Mouse (Mus musculus): ENCODE data around the gene 2200002D01Rik.
"Not testable (repeated sequence)": the region's sequence is repeated elsewhere in the genome, so short reads cannot be mapped to it uniquely, and the experiment has no call there.

Gene 2200002D01Rik

GRCm38 (mm10) chr7:29238019-29238967, 10.0 kb downstream of the 2200002D01Rik start, which contains the start of gene Yif1b:
Gene Yif1b (plus strand): TSS chr7:29238329.
- DNase-seq (ENCODE audit: low spot score in 2 of 2): peak; percentile 93 to 95

- DNase-seq (ENCODE audit: low spot score in 2 of 2): not testable (repeated sequence)
Measured at GRCm38 (mm10) chr7:29237596-29237995, 10.7 kb downstream of the 2200002D01Rik start.

GRCm38 (mm10) chr7:29236593-29236992, 11.7 kb downstream of the 2200002D01Rik start:
- no peak for DNase-seq (ENCODE audit: low spot score in 2 of 2)

GRCm38 (mm10) chr7:29234661-29235060, 13.6 kb downstream of the 2200002D01Rik start:
- DNase-seq (ENCODE audit: low spot score in 2 of 2): no peak

DNA sequence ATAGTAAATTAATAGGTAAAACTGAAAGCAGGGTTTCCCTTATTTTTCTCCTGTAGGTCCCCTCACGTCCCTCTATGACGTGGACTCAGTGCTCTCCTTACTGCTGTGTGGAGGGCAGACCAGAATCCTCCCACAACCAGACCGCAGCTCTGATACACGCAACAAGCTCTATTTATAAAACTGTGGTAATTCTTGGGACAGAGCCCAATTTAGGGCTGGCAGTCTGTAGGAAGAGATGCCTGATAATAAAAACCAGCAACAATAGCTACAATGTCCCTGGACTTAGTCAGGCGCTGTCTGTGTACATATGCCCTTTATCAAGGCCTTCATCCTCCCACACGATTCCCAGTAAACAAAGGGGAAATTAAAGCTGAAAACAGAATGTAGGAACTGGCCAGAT, 14.5 kb downstream of the 2200002D01Rik start:
- DNase-seq (ENCODE audit: low spot score in 2 of 2): no peak

DNA sequence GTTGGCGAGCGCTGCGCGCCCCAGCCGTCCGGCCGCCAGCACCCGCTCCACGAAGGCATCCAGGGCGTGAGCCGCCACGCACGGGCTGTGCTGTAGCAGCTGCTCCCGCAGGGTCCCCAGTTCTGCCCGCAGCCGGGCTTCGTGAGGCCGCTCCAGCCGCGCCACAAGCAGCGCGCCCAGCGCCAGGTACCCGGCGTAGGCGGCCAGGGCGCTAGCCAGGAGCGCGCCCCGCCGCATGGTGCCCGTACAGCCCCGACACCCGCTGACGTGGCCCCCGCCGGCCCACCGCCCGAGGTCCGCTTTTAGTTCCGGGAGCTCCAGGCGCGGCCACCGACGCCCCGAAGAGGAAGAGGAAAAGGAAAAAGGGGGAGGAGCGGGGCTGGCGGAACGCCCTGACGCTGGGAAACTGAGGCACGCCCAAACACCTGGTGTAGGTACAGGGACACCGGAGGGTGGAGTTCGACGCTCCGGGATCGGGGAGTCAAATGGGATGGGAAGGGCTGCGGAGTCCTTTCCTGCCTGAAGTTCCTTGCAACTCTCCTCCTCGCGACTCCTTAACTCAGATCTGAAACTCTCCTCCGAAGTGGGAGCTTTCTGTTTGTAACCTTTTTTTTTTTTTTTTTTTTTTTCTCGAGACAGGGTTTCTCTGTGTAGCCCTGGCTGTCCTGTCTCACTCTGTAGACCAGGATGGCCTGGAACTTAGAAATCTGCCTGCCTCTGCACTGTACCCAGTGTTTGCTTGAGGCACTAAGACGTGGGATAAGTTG, 15.8 kb downstream of the 2200002D01Rik start, which contains the start of gene Kcnk6:
Kcnk6 (minus strand) TSS at position 269 of the 767 bp plus-strand sequence.
- DNase-seq (ENCODE audit: low spot score in 2 of 2): no peak

DNA sequence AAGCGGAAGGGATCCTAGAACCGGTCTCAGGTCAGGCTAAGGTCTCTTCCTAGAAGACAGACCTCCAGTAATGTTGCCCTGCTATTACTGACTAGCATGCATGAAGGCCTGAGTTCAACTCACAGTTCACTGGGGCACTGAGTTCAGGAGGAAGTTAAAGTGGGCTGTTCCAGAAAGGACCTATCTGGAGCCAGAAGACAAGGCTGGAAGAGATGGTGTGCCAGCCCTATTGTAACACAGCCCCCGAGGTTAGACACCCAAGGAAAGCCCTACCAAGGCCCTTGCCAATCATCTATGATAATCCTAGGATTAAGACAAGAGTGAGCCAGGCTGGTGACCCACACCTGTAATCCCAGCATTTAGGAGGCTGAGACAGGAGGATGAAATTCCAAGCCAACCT, 16.7 kb downstream of the 2200002D01Rik start:
- no peak for DNase-seq (ENCODE audit: low spot score in 2 of 2)

DNA sequence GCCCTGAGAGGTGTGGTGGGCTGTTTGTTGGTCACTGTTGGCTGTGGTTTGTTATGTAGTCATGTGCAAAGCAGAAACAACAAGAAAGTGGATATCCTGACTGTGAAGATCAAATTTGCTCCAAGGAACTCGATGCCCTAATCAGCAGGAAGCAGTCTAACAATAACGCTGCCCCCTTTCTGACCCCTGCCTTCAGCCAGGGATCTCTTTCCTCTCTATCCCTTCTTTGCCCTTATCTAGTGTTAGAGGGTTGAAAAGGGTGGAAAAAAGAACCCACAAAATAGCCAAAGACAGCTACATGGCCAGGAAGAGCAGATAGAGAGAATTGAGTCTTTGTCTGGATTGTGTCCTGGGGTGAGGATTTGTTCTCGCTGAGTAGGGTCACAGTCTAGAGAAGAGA, 17.7 kb downstream of the 2200002D01Rik start:
- no peak for DNase-seq (ENCODE audit: low spot score in 2 of 2)

GRCm38 (mm10) chr7:29228202-29228601, 20.1 kb downstream of the 2200002D01Rik start:
- DNase-seq (ENCODE audit: low spot score in 2 of 2): no peak

GRCm38 (mm10) chr7:29225520-29225919, 22.7 kb downstream of the 2200002D01Rik start:
- no peak for DNase-seq (ENCODE audit: low spot score in 2 of 2)

- no peak for DNase-seq (ENCODE audit: low spot score in 2 of 2)
Measured at GRCm38 (mm10) chr7:29224756-29225394, 23.4 kb downstream of the 2200002D01Rik start.

- DNase-seq (ENCODE audit: low spot score in 2 of 2): no peak
Measured at GRCm38 (mm10) chr7:29214846-29215245, 33.4 kb downstream of the 2200002D01Rik start.

DNA sequence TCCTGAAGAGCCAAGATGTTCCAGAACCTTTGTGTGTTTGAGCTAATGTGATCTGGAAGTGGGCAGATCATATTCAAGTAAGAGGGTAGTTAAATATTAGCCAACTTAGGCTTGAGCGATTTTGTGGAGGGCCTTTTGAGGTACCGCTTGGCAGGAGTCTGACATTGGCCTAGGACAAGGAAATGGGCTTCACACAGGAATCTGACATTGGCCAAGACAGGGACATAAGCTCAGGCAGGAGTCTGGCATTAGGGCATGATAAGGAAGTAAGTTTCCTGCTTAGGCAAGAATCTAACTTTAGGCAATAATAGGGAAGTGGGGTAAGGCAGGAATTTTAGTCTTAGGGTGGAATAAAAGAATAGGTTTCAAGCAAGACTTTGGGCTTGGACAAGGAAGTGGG, 34.0 kb downstream of the 2200002D01Rik start:
- DNase-seq (ENCODE audit: low spot score in 2 of 2): no peak

GRCm38 (mm10) chr7:29213675-29214082, 34.6 kb downstream of the 2200002D01Rik start, which contains the start of gene Catsperg1:
Gene Catsperg1 (minus strand): TSS chr7:29214035.
- no peak for DNase-seq (ENCODE audit: low spot score in 2 of 2)

DNA sequence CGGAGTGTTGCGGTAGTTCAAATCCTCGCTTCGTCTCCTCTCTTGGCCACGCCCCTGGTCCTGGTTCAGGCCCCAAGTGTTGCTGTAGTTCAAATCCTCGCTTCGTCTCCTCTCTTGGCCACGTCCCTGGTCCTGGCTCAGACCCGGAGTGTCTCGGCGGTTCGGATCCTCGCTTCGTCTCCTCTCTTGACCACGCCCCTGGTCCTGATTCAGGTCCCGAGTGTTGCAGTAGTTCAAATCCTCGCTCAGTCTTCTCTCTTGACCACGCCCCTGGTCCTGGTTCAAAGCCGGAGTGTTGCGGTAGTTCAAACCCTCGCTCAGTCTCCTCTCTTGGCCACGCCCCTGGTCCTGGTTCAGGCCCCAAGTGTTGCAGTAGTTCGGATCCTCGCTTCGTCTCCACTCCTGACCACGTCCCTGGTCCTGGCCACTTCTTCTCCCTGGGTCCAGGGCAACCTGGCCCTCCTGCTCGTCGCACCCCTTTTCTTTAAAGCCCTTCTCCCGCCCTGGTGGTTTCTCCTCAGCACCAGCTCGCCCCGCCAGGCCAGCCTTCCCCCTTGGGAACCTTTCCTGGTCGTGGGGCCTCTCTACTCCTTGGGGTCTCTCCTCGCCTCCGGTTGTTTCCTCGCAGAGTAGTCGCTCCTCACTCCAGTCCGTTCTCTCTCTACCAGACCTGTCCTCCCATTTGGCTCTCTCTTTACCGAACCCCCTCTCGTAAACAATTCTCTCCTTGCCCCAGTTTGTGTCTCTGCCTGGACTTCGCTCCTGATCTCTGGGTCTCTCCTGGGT, 35.3 kb downstream of the 2200002D01Rik start:
- DNase-seq (ENCODE audit: low spot score in 2 of 2): not testable (repeated sequence)

GRCm38 (mm10) chr7:29212199-29212765, 36.0 kb downstream of the 2200002D01Rik start:
- DNase-seq (ENCODE audit: low spot score in 2 of 2): no peak

DNA sequence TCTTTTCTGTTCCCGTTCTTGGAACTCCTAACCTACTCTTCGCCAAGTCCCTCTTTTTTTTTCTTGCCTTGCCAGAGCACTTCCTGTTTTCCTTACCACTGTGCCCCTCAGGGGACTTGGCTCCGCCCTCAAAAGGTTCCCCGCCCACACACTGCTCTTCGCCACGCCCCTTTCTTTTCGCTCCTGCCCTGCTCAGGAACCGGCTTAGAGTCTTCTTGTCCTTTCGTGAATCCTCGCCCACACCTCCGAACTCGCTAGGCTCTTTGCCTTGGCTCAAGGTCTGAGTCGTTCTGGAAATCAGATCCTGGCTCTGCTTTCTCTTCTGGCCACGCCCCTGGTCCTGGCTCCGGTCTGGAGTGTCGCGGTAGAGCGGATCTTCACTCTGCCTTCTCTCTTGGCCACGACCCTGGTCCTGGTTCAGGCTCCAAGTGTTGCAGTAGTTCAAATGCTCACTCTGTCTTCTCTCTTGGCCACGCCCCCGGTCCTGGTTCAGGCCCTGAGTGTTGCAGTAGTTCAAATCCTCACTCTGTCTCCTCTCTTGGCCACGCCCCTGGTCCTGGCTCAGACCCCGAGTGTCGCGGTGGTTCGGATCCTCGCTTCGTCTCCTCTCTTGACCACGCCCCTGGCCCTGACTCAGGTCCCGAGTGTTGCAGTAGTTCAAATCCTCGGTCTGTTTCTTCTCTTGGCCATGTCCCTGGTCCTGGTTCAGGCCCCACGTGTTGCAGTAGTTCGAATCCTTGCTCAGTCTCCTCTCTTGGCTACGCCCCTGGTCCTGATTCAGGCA, 36.7 kb downstream of the 2200002D01Rik start:
- peak; percentile 34 to 50 for DNase-seq (ENCODE audit: low spot score in 2 of 2)

GRCm38 (mm10) chr7:29211013-29211412, 37.3 kb downstream of the 2200002D01Rik start:
- not testable (repeated sequence) for DNase-seq (ENCODE audit: low spot score in 2 of 2)

DNA sequence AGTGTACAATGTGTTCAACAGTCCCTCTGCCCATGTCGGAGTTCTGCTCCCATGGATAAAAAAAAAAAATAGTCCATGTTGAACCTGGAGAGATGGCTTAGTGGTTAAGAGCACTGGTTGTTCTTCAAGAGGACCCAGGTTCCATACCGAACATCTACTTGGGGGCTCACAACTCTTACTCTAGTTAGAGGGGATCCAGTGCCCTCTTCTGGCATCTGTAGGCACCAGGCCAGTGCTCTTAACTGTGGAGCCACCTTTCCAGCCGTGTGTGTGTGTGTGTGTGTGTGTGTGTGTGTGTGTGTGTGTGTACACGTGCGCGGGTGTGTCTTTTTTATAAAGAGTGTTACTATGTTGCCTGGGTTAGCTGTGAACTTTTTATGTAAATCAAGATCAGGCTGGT, 45.7 kb downstream of the 2200002D01Rik start:
- DNase-seq (ENCODE audit: low spot score in 2 of 2): no peak

All from frontal cortex, postnatal 25 days (tissue).